Comparison of ENCODE assay signal across 27 mouse cellular contexts in genomic region chr11:21046188-21046587, GRCm38 (mm10). TPM values are rescaled to one million over a fixed set of nuclear protein-coding genes. Genes with fewer than 3 reads are reported as not detected.
DNase-seq lines count a peak whose midpoint lies in the region; ATAC-seq and TF ChIP-seq lines count a peak whose summit lies in the region.
"Had no signal": no experiment of that assay in that cellular context is flagged by ENCODE, and none has a peak within 500 bp of the region (broad histone marks: within the 10 kb centered on the region; RNA-seq: fewer than 3 reads in every experiment).

No protein-coding gene starts in this region.

- no peak overlapping the region for H3K4me2 ChIP-seq in liver, embryonic 11.5 days
- H3K4me2 ChIP-seq: forebrain, embryonic 12.5 days; heart, embryonic 11.5 days; hindbrain, embryonic 13.5 days; limb, embryonic 13.5 days; lung, embryonic 15.5 days; neural tube, embryonic 15.5 days had no signal

- no peak for TF ChIP-seq POLR2A in liver, adult 2 months (IDR thresholded peaks at IDR 0.05; ENCODE audit: extremely low read depth, insufficient read depth, low read length)
- TF ChIP-seq POLR2A in kidney, adult 2 months (IDR thresholded peaks at IDR 0.05; ENCODE audit: low read depth, low read length), result no peak

- H3K9ac ChIP-seq in liver, adult 2 months (ENCODE audit: low read depth, low read length), result no peak overlapping the region
- no peak overlapping the region for H3K9ac ChIP-seq in liver, embryonic 11.5 days (ENCODE audit: low read depth, low read length)
- H3K9ac ChIP-seq: forebrain, embryonic 12.5 days; hindbrain, embryonic 13.5 days; limb, embryonic 13.5 days; liver, embryonic 14.5 days; lung, embryonic 15.5 days; neural tube, embryonic 15.5 days had no signal

- no peak overlapping the region; the same call in 1 of the 2 replicates for H3K27ac ChIP-seq in liver, adult 2 months (replicated peaks; ENCODE audit: insufficient read depth, low read depth, low read length)
- H3K27ac ChIP-seq in liver, embryonic 11.5 days (ENCODE audit: low read depth, low read length), result no peak overlapping the region
- H3K27ac ChIP-seq in macrophage, result peak overlapping the region; percentile 96
- no peak overlapping the region for H3K27ac ChIP-seq in kidney, adult 2 months (ENCODE audit: insufficient read depth, low read depth, low read length)
- H3K27ac ChIP-seq: forebrain, embryonic 12.5 days; hindbrain, embryonic 13.5 days; left cerebral cortex, adult 2 months; limb, embryonic 13.5 days; liver, embryonic 14.5 days; lung, embryonic 15.5 days; neural tube, embryonic 15.5 days had no signal

- WGBS in liver, adult 2 months, result 94% methylated on average over 2 of the region's 2 CpGs
- WGBS in liver, embryonic 11.5 days, result 62% methylated on average over 2 of the region's 2 CpGs
- WGBS in macrophage (ENCODE audit: missing documents), result 12% methylated on average over 2 of the region's 2 CpGs
- 87% methylated on average over 2 of the region's 2 CpGs for WGBS in kidney, adult 2 months

- no peaks in the 10 kb centered on the region for H3K9me3 ChIP-seq in liver, embryonic 11.5 days (ENCODE audit: control insufficient read depth, low read length)
- H3K9me3 ChIP-seq: forebrain, embryonic 12.5 days; hindbrain, embryonic 13.5 days; limb, embryonic 13.5 days; lung, embryonic 15.5 days; neural tube, embryonic 15.5 days had no signal

- no peaks in the 10 kb centered on the region for H3K79me2 ChIP-seq in liver, adult 2 months (ENCODE audit: control insufficient read depth, insufficient read depth, low read length)
- no peaks in the 10 kb centered on the region for H3K79me2 ChIP-seq in macrophage (ENCODE audit: inconsistent target)

- no peaks in the 10 kb centered on the region for H3K4me1 ChIP-seq in liver, adult 2 months (ENCODE audit: control insufficient read depth, insufficient read depth, low read length)
- no peaks in the 10 kb centered on the region for H3K4me1 ChIP-seq in liver, embryonic 11.5 days (replicated peaks; ENCODE audit: control insufficient read depth, insufficient read depth, low read length)
- no peaks in the 10 kb centered on the region for H3K4me1 ChIP-seq in kidney, adult 2 months (ENCODE audit: control insufficient read depth, insufficient read depth, low read length)
- H3K4me1 ChIP-seq: forebrain, embryonic 12.5 days; hindbrain, embryonic 13.5 days; limb, embryonic 13.5 days; lung, embryonic 15.5 days; neural tube, embryonic 15.5 days had no signal

- no peaks in the 10 kb centered on the region for H3K27me3 ChIP-seq in liver, adult 2 months (ENCODE audit: control insufficient read depth, insufficient read depth, low read length)
- H3K27me3 ChIP-seq in liver, embryonic 11.5 days (replicated peaks; ENCODE audit: control insufficient read depth, insufficient read depth, low read length), result no peaks in the 10 kb centered on the region
- no peaks in the 10 kb centered on the region for H3K27me3 ChIP-seq in splenic B cell, adult 2 months (ENCODE audit: control insufficient read depth, insufficient read depth, low read length, poor library complexity, severe bottlenecking)
- no peaks in the 10 kb centered on the region for H3K27me3 ChIP-seq in kidney, adult 2 months (replicated peaks; ENCODE audit: control insufficient read depth, insufficient read depth, low read length)
- H3K27me3 ChIP-seq: forebrain, embryonic 12.5 days; hindbrain, embryonic 13.5 days; limb, embryonic 13.5 days; lung, embryonic 15.5 days; neural tube, embryonic 15.5 days had no signal

- no peaks in the 10 kb centered on the region for H3K36me3 ChIP-seq in liver, adult 2 months (ENCODE audit: control insufficient read depth, insufficient read depth, low read length)
- H3K36me3 ChIP-seq in liver, embryonic 11.5 days (ENCODE audit: control insufficient read depth, insufficient read depth, low read length), result no peaks in the 10 kb centered on the region
- H3K36me3 ChIP-seq in macrophage (ENCODE audit: inconsistent target), result no peaks in the 10 kb centered on the region
- H3K36me3 ChIP-seq in splenic B cell, adult 2 months (ENCODE audit: control insufficient read depth, insufficient read depth, low read length, poor library complexity, severe bottlenecking), result no peaks in the 10 kb centered on the region
- no peaks in the 10 kb centered on the region for H3K36me3 ChIP-seq in kidney, adult 2 months (ENCODE audit: control insufficient read depth, insufficient read depth, low read length)
- H3K36me3 ChIP-seq: forebrain, embryonic 12.5 days; hindbrain, embryonic 13.5 days; limb, embryonic 13.5 days; lung, embryonic 15.5 days; neural tube, embryonic 15.5 days had no signal

- DNase-seq in liver, adult 2 months (ENCODE audit: extremely low read depth, low read depth, low spot score), result peak; percentile 40
- DNase-seq in liver, embryonic 11.5 days (ENCODE audit: low spot score), result no peak
- DNase-seq in brain, adult 2 months (ENCODE audit: low read depth, low spot score), result peak; percentile 26
- peak; percentile 22 for DNase-seq in splenic B cell, adult 2 months (ENCODE audit: low read depth, low spot score)
- no peak for DNase-seq in spleen, adult 18-20 months
- DNase-seq in kidney, adult 2 months, result no peak
- DNase-seq: adrenal gland, postnatal 14 days; cerebellum, adult 9-10 months; cerebellum, postnatal 36 days; gastrocnemius, postnatal 10 days; heart, postnatal 36 days; kidney, adult 9 months; kidney, postnatal 14 days; lung, postnatal 36 days; midbrain, embryonic 14.5 days had no signal

- ATAC-seq in liver, embryonic 11.5 days (replicated peaks; ENCODE audit: low FRiP score), result no peak
- ATAC-seq: CD4-positive, CD25-positive, alpha-beta regulatory T cell, adult 4 months; intestine, embryonic 16.5 days had no signal

- H3K4me3 ChIP-seq in liver, adult 2 months (ENCODE audit: insufficient read depth, low read depth, low read length), result no peak overlapping the region
- no peak overlapping the region for H3K4me3 ChIP-seq in liver, embryonic 11.5 days (ENCODE audit: low read depth, low read length)
- H3K4me3 ChIP-seq in macrophage (ENCODE audit: inconsistent target), result no peak overlapping the region
- no peak overlapping the region for H3K4me3 ChIP-seq in kidney, adult 2 months (ENCODE audit: insufficient read depth, low read depth, low read length)
- H3K4me3 ChIP-seq: erythroblast, embryonic 14.5 days; forebrain, embryonic 12.5 days; hindbrain, embryonic 13.5 days; left cerebral cortex, adult 2 months; limb, embryonic 13.5 days; lung, embryonic 15.5 days; neural tube, embryonic 15.5 days had no signal

- TF ChIP-seq CTCF in liver, adult 2 months (IDR thresholded peaks at IDR 0.05; ENCODE audit: low read depth, low read length), result no peak
- TF ChIP-seq CTCF in kidney, adult 2 months (conservative IDR thresholded peaks at IDR 0.05; ENCODE audit: insufficient read depth, insufficient read length, low read depth, low read length), result no peak

RNA-seq across cellular contexts. Expression of gene Peli1, which starts 44.9 kb away (rescaled TPM):
- 15.4 and 19.9 TPM in 2 replicates for total RNA-seq in liver, adult 2 months (2014; rRNA removed)
- 5.6 and 7.5 TPM in 2 replicates for polyA plus RNA-seq in liver, adult 2 months (2012; rRNA removed)
- 25.2 and 26.7 TPM in 2 replicates for polyA plus RNA-seq in liver, embryonic 11.5 days (2014; fragmentation: Nextera tagmentation; extraction: Ambion mirVana)
- total RNA-seq in macrophage (2018; cell fraction: chromatin; rRNA removed), result 100 to 1,000 TPM in 19 of 26 experiments, 10 to 100 TPM in 7; 48.9 to 827 (median 232) TPM
- total RNA-seq in macrophage (2018; cell fraction: cytosol; rRNA removed), result 100 to 1,000 TPM in 9 of 26 experiments, 10 to 100 TPM in 17; 26.8 to 291 (median 74.1) TPM
- total RNA-seq in macrophage (2018; cell fraction: nucleus; rRNA removed), result 100 to 1,000 TPM in 19 of 26 experiments, 10 to 100 TPM in 7; 62.0 to 845 (median 241) TPM
- 22.0 to 38.4 TPM (median 25.2 TPM) in 3 replicates for polyA plus RNA-seq in macrophage (2018)
- polyA plus RNA-seq in kidney, adult 2 months (2012; rRNA removed), result 8.5 and 8.8 TPM in 2 replicates

Comparison
In these comparisons a context has a peak if more than half of its experiments do, and no peak if none do; other contexts are left out.
1. DNase-seq: peak in liver, adult 2 months (single experiment), brain, adult 2 months (single experiment) and splenic B cell, adult 2 months (single experiment); none in liver, embryonic 11.5 days (single experiment), spleen, adult 18-20 months (0 of 2) and kidney, adult 2 months (single experiment).